Mouse (Mus musculus) kidney, postnatal 0 days (tissue): ENCODE results near the gene LTO1. TPM values are rescaled to one million over a fixed set of nuclear protein-coding genes. Genes with fewer than 3 reads are reported as not detected.
"Not testable (repeated sequence)": the region's sequence is repeated elsewhere in the genome, so short reads cannot be mapped to it uniquely, and the experiment has no call there.

Experiments used
- ATAC-seq: fragments of 200-750 bp; cut with Nextera tagmentation; replicated peaks from 2 replicates; pipeline ENCODE4 v1.8.0; 2017; ENCODE audit warnings: low read depth, moderate number of reproducible peaks, moderate TSS enrichment, moderate library complexity; ENCODE audit not compliant: low FRiP score
- DNase-seq: peaks from one replicate; pipeline ENCODE4 v3.0.0-alpha.2; 2016; ENCODE audit warnings: low spot score
- H3K27ac ChIP-seq: fragments of 300-500 bp; sonication (generic); 2 replicates; pipeline ENCODE4 v1.5.1; 2014; ENCODE audit warnings: mild to moderate bottlenecking
- H3K27me3 ChIP-seq: fragments of 300-500 bp; sonication (generic); 2 replicates; pipeline ENCODE4 v1.6.1; 2014; ENCODE audit warnings: low read length, mixed read lengths; ENCODE audit not compliant: insufficient read depth
- H3K36me3 ChIP-seq: fragments of 300-500 bp; sonication (generic); 2 replicates; pipeline ENCODE4 v1.6.1; 2014; ENCODE audit warnings: low read length, mixed read lengths; ENCODE audit not compliant: insufficient read depth
- H3K4me1 ChIP-seq: fragments of 300-500 bp; sonication (generic); replicated peaks from 2 replicates; pipeline ENCODE4 v1.6.1; 2014; ENCODE audit warnings: antibody characterized with exemption, low read length, mixed read lengths; ENCODE audit not compliant: insufficient read depth
- H3K4me2 ChIP-seq: fragments of 300-500 bp; sonication (generic); 2 replicates; pipeline ENCODE4 v1.6.1; 2014; ENCODE audit warnings: mild to moderate bottlenecking, low read length, moderate library complexity, mixed read lengths
- H3K4me3 ChIP-seq: fragments of 300-500 bp; sonication (generic); replicated peaks from 2 replicates; pipeline ENCODE4 v1.5.1; 2014; ENCODE audit warnings: low read depth, low read length
- H3K9ac ChIP-seq: fragments of 300-500 bp; sonication (generic); 2 replicates; pipeline ENCODE4 v1.6.1; 2014; ENCODE audit warnings: low read depth, low read length
- H3K9me3 ChIP-seq: fragments of 300-500 bp; sonication (generic); replicated peaks from 2 replicates; pipeline ENCODE4 v1.6.1; 2016; ENCODE audit warnings: low read length, inconsistent platforms, mixed read lengths
- CTCF ChIP-seq: IDR thresholded peaks from 2 replicates; pipeline ENCODE4 v1.5.1; 2016; ENCODE audit warnings: antibody characterized with exemption, low read depth, mild to moderate bottlenecking, moderate library complexity
- WGBS: fragments of 180-500 bp; shearing (Covaris S2); extraction: QIAGEN DNeasy Blood & Tissue Kit; methylation state at CpG from one replicate; pipeline ENCODE4 v1.1.7; 2014; 5-methylcytosine and 5-hydroxymethylcytosine counted together
- polyA plus RNA-seq: library from polyadenylated mRNA; unstranded; fragments of >200 nt; fragmentation: Nextera tagmentation; extraction: Ambion mirVana; gene quantifications from 2 replicates; pipeline ENCODE4 v1.2.1, GENCODE M21; 2015

LTO1 gene
- polyA plus RNA-seq, 1 experiment from 2014 or later: 22.4 TPM

DNA sequence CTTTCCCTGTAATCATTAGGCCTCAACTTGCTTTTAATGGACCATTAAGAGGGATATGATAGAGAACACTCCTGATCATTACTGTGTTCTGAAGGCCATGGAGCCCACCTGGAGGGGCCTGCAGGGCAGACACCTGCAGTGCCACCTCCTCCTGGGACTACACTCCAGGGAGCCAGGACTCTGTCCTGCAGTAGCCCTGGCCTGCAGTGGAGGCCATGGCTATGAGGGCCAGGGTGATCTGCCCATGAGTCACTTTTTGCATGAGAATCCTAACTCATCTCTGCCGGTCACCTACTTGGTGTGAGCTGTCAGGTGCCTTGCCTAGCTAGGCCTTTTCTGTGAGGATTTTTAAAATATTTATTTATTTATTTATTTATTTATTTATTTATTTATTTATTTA is 36.5 kb upstream of the LTO1 start:
- no peak overlapping the region for H3K4me3 ChIP-seq
- H3K4me1 ChIP-seq: no peaks in the 10 kb centered on the region
- no peak overlapping the region for H3K27ac ChIP-seq
- DNase-seq (no peak), ATAC-seq (no peak)
- TF ChIP-seq CTCF: no peak
- H3K4me2 ChIP-seq: no peak overlapping the region
- H3K9me3 ChIP-seq: no peaks in the 10 kb centered on the region
- H3K27me3 ChIP-seq: no peaks in the 10 kb centered on the region
- H3K36me3 ChIP-seq: no peaks in the 10 kb centered on the region
- no peak overlapping the region for H3K9ac ChIP-seq
- WGBS: 92% methylated on average over 1 of the region's 1 CpGs

DNA sequence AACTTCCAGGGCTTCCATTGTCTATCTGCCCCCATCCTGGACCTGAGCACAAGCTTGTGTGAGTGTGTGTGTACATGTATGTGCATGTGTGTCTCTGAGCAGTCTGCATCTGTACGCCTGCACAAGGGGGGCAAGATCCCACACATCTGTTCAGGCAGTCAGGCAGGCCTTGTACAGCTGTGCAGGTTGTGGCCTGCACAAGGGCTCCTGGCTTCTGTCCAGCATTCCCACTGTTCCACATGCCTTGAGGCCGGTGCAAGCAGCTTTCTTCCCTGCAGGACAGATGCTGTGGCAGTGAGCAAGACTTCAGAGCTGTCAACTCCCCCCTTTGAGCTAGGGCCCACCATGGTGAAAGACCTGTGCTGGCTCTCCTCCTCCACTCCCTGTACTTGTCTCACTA is 31.8 kb upstream of the LTO1 start:
- WGBS: 38% methylated on average over 2 of the region's 2 CpGs
- no peak for DNase-seq

DNA sequence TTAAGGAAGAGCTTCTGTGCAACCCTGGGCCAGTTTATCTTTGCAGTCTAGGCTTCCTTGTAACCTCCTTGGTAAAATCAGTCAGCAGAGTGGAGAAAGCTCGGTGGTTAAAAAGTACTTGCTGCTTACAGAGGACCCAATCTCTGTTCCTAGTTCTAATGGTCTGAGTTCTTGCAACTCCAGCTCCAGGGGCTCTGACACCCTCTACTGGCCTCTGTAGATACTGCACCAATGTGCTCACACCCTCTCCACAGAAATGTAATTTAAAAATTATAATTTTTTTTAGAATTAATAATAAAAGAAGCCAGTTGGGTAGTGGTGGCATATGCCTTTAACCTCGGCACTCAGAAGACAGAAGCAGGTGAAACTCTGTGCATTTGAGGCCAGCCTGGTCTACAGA is 27.2 kb upstream of the LTO1 start:
- H3K4me2 ChIP-seq: no peak overlapping the region
- WGBS: 83% methylated on average over 2 of the region's 2 CpGs
- H3K27ac ChIP-seq: no peak overlapping the region
- H3K9me3 ChIP-seq: no peaks in the 10 kb centered on the region
- no peak overlapping the region for H3K4me3 ChIP-seq
- peak; percentile 30 for TF ChIP-seq CTCF
- DNase-seq: no peak
- no peaks in the 10 kb centered on the region for H3K4me1 ChIP-seq
- H3K9ac ChIP-seq: no peak overlapping the region
- H3K36me3 ChIP-seq: no peaks in the 10 kb centered on the region
- no peaks in the 10 kb centered on the region for H3K27me3 ChIP-seq
- ATAC-seq: no peak

More for the DNA sequence above, 31.8 kb upstream of the LTO1 start:
- H3K36me3 ChIP-seq: no peaks in the 10 kb centered on the region
- H3K4me1 ChIP-seq: no peaks in the 10 kb centered on the region
- no peak overlapping the region for H3K4me3 ChIP-seq
- no peaks in the 10 kb centered on the region for H3K9me3 ChIP-seq
- H3K4me2 ChIP-seq: no peak overlapping the region
- H3K9ac ChIP-seq: no peak overlapping the region
- H3K27me3 ChIP-seq: no peaks in the 10 kb centered on the region
- TF ChIP-seq CTCF: no peak
- no peak for ATAC-seq
- no peak overlapping the region for H3K27ac ChIP-seq

DNA sequence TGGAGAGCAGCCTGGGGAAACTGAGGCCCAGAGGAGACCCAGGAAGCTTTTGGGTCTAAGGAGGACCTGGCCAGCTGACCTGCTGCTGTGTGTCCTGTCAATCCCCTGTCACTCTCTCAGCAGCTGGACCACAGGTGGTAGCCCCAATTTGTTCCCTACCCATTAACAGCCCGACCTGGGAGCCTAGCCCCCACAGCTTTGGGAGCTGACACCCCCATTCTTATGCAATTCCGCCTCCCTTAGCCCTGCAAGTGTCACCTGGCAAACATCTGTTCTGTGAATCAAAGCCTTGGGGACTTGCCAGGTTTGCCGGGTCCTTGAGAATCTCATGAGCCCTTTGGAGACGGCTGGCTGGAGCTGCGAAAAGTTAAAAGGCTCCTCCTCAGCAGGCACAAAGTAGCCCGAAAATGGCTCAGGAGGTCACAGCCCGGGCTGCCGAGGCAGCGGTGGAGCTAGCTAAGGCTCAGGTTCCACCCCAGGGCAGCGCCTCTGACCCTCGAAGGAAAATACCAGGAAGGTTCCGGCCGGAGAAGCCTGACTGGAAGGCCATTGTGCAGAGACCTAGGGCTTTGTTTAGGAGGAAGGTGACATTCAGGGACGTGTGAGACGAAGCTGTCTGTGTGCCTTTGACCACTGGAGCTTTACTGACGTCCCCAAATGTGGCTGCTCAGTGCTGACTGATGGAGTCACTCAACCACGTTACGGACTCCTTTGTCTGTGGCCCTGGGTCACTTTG is 26.2 kb upstream of the LTO1 start:
- peak; percentile 11 for DNase-seq
- H3K9ac ChIP-seq: no peak overlapping the region
- ATAC-seq: no peak

DNA sequence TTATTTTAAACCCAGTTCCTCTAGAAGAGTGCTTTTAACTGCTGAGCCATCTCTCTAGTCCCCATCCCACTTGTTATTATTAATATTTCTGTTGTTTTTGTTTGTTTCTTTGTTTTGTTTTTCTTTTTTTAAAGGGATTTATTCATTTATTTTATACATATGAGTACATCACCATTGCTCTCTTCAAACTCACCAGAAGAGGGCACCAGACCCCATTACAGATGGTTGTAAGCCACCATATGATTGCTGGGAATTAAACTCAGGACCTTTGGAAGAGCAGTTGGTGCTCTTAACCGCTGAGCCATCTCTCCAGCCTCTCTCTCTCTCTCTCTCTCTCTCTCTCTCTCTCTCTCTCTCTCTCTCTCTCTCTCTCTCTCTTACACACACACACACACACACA is 24.2 kb upstream of the LTO1 start:
- not testable (repeated sequence) for H3K27ac ChIP-seq, H3K4me2 ChIP-seq, H3K4me3 ChIP-seq, H3K9me3 ChIP-seq, H3K36me3 ChIP-seq, H3K9ac ChIP-seq, H3K4me1 ChIP-seq, DNase-seq, ATAC-seq
- H3K27me3 ChIP-seq: peaks cover 12% of the 10 kb centered on the region
- TF ChIP-seq CTCF: peak; percentile 37; the same call in 1 of the 2 replicates
- 100% methylated on average over 1 of the region's 1 CpGs for WGBS

More for the DNA sequence above, 26.2 kb upstream of the LTO1 start:
- H3K27me3 ChIP-seq: no peaks in the 10 kb centered on the region
- no peak for TF ChIP-seq CTCF
- no peaks in the 10 kb centered on the region for H3K36me3 ChIP-seq
- H3K4me2 ChIP-seq: no peak overlapping the region
- 7% methylated on average over 18 of the region's 18 CpGs for WGBS
- no peaks in the 10 kb centered on the region for H3K9me3 ChIP-seq
- no peaks in the 10 kb centered on the region for H3K4me1 ChIP-seq
- no peak overlapping the region for H3K27ac ChIP-seq
- no peak overlapping the region for H3K4me3 ChIP-seq

DNA sequence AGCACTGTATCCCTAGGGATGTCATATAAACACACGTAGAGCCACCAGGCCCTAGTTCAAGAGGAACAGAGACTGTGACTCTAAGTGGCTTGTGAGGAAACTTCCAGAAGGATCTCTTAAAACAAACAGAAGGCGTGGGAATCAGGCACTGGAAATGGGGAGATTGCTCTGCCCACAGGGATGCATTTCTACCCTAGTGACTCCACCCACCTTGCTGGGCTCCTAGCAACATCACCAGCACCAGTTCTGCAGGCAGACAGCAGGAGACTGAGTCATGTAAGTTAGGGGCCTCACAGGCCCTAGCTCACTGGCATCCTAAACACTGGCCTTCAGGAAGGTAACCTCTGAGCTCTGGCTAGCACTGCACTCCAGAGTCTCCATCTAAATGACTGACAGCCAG is 23.0 kb upstream of the LTO1 start:
- Histone ChIP-seq H3K27me3 (peaks cover 23% of the 10 kb centered on the region), H3K9me3 (no peaks in the 10 kb centered on the region), H3K4me2 (no peak overlapping the region), H3K27ac (no peak overlapping the region), H3K9ac (no peak overlapping the region), H3K4me3 (no peak overlapping the region), H3K36me3 (no peaks in the 10 kb centered on the region), H3K4me1 (peaks cover 11% of the 10 kb centered on the region; the same call in 1 of the 2 replicates)
- ATAC-seq (no peak), DNase-seq (no peak)
- 69% methylated on average over 2 of the region's 2 CpGs for WGBS
- no peak for TF ChIP-seq CTCF
